Mouse (Mus musculus) myocyte (in vitro differentiated cells): ENCODE data around the gene Parp8.

Source experiments
- CEBPB ChIP-seq: IDR thresholded peaks from 2 replicates; pipeline ENCODE4 v1.6.1; 2011; ENCODE audit warnings: mild to moderate bottlenecking, moderate library complexity; ENCODE audit not compliant: poor library complexity, insufficient read depth, severe bottlenecking
- E2F4 ChIP-seq: IDR thresholded peaks from one replicate; pipeline ENCODE4 v1.6.1; 2011; ENCODE audit warnings: mild to moderate bottlenecking, control low read depth, moderate library complexity; ENCODE audit not compliant: insufficient read depth
- POLR2A ChIP-seq: IDR thresholded peaks from one replicate; pipeline ENCODE4 v1.6.1; 2011; ENCODE audit warnings: low read depth, mild to moderate bottlenecking, control low read depth, moderate library complexity; ENCODE audit not compliant: insufficient read length

DNA sequence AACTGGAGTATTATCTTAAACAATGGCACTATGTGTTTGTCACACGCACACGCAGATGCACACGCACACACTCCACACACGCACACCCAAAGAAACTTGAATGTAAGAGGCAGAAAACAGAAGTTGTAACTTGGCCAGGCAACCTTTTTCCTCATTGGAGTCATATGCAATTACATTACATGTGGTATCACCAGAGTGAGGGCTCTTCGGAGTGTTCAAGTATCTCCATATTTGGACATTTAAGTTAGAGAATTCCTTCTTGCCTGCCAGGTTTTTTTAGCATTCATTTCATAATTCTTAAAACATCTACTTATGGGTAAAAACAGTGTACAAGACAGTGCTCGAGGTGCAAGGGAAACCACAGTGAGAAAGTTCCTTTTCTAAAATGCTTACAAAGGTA lies 6.7 kb downstream of the Parp8 start:
- no peak for TF ChIP-seq POLR2A
- TF ChIP-seq E2F4, result no peak
- no peak for TF ChIP-seq CEBPB
